Mouse (Mus musculus) testis, adult 2 months (tissue): ENCODE data around the gene 1600002K03Rik.

Experiments
- CTCF ChIP-seq: fragments of 200-500 bp; IDR thresholded peaks from 2 replicates; pipeline ENCODE4 v1.5.1; 2012; ENCODE audit warnings: low read depth, mild to moderate bottlenecking, inconsistent platforms, low read length, moderate library complexity; ENCODE audit not compliant: control insufficient read depth, insufficient read depth, insufficient replicate concordance
- POLR2A ChIP-seq: fragments of 200-500 bp; IDR thresholded peaks from 2 replicates; pipeline ENCODE4 v1.6.1; 2012; ENCODE audit warnings: low read depth, mild to moderate bottlenecking, inconsistent platforms, low read length, moderate library complexity; ENCODE audit not compliant: control insufficient read depth

DNA sequence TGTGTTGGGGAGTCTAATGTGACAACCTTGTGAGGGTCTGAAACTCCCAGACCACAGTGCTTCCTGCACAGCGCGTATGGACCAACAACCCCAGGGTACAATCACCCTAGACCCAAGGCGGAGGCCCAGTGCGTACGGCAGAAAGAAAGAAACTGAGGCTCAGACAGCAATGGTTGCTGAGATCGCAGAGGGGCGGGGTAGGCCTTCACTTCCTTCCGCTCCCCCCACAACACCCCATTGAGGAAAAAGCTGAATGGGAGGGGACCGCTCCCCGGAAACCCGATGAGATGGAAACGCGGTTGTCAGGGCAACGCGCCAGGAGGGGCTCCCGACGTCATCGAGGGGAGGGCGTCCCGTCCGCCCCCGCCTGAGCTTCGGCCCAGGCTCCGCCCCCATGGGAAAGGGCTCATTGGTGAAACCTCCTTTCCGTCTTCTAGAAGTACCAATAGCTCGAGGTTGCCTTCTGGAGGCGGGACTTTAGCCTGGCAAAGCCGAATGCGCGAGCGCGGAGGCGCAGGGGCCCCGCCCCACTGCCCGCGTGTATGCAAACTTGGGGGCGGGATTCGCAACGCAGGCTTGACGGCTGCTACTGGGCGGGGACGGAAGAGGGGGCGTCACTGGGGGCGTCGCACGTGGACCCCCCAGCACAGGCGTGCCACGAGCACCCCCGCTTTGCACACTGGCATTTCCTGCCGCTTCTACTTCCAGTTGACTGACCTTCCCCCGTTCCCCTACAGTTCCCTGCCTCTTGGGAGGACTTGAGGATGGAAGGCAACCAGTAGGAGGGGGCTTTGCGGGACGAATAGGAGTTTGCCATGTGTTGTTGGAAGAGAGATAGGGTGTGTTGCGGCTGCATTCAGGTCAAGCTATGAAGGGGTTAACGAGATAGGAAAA is 12.9 kb upstream of the 1600002K03Rik start:
- TF ChIP-seq POLR2A (peak; percentile 21; the same call in 1 of the 2 replicates), CTCF (no peak)
